Mouse (Mus musculus) intestine, embryonic 16.5 days (tissue): ENCODE data around the gene Sec24b. TPM values are rescaled to one million over a fixed set of nuclear protein-coding genes. Genes with fewer than 3 reads are reported as not detected.

Experiments
- ATAC-seq: fragments of 200-750 bp; cut with Nextera tagmentation; 2 replicates; pipeline ENCODE4 v1.8.0; 2017; ENCODE audit warnings: moderate TSS enrichment, moderate library complexity
- H3K27ac ChIP-seq: fragments of 300-500 bp; sonication (generic); 2 replicates; pipeline ENCODE4 v1.5.1; 2014; ENCODE audit warnings: mild to moderate bottlenecking, low read length
- H3K27me3 ChIP-seq: fragments of 300-500 bp; sonication (generic); replicated peaks from 2 replicates; pipeline ENCODE4 v1.6.1; 2014; ENCODE audit warnings: low read length, control low read depth, mixed read lengths; ENCODE audit not compliant: control insufficient read depth, insufficient read depth
- H3K36me3 ChIP-seq: fragments of 300-500 bp; sonication (generic); 2 replicates; pipeline ENCODE4 v1.6.1; 2014; ENCODE audit warnings: low read length, control low read depth; ENCODE audit not compliant: control insufficient read depth, insufficient read depth
- H3K4me1 ChIP-seq: fragments of 300-500 bp; sonication (generic); 2 replicates; pipeline ENCODE4 v1.6.1; 2014; ENCODE audit warnings: low read length, control low read depth, mixed read lengths; ENCODE audit not compliant: control insufficient read depth, insufficient read depth
- H3K4me2 ChIP-seq: fragments of 300-500 bp; sonication (generic); 2 replicates; pipeline ENCODE4 v1.6.1; 2014; ENCODE audit warnings: low read depth, low read length, control low read depth
- H3K4me3 ChIP-seq: fragments of 300-500 bp; sonication (generic); 2 replicates; pipeline ENCODE4 v1.5.1; 2014; ENCODE audit warnings: mild to moderate bottlenecking, low read length
- H3K9ac ChIP-seq: fragments of 300-500 bp; sonication (generic); 2 replicates; pipeline ENCODE4 v1.6.1; 2014; ENCODE audit warnings: low read depth, low read length
- H3K9me3 ChIP-seq: fragments of 300-500 bp; sonication (generic); 2 replicates; pipeline ENCODE4 v1.6.1; 2016; ENCODE audit warnings: low read length, control low read depth; ENCODE audit not compliant: control insufficient read depth
- WGBS: fragments of 180-500 bp; shearing (Covaris S2); extraction: QIAGEN DNeasy Blood & Tissue Kit; methylation state at CpG from one replicate; pipeline ENCODE4 v1.1.7; 2014; 5-methylcytosine and 5-hydroxymethylcytosine counted together
- polyA plus RNA-seq: library from polyadenylated mRNA; unstranded; fragments of >200 nt; fragmentation: Nextera tagmentation; extraction: Ambion mirVana; gene quantifications from 2 replicates; pipeline ENCODE4 v1.2.1, GENCODE M21; 2015

Sec24b gene
- 25.4 and 26.8 TPM in 2 replicates for polyA plus RNA-seq

GRCm38 (mm10) chr3:130061281-130061680 lies at the start of gene Sec24b:
Sec24b (minus strand) TSS chr3:130061553.
- peak within 1 kb of the TSS; percentile 69 for H3K4me2 ChIP-seq
- WGBS = 8% methylated on average over 12 of the region's 12 CpGs
- peaks cover 16% of the 10 kb centered on the region for H3K4me1 ChIP-seq
- H3K36me3 ChIP-seq = no peaks in the 10 kb centered on the region
- peak within 1 kb of the TSS; percentile 87 for H3K4me3 ChIP-seq
- no peaks in the 10 kb centered on the region for H3K9me3 ChIP-seq
- peak; percentile 24; the same call in 1 of the 2 replicates for ATAC-seq
- H3K27me3 ChIP-seq = no peaks in the 10 kb centered on the region
- peak within 1 kb of the TSS; percentile 96 for H3K9ac ChIP-seq
- peak within 1 kb of the TSS; percentile 98 for H3K27ac ChIP-seq

GRCm38 (mm10) chr3:130104471-130104870 lies 43.1 kb upstream of the Sec24b start:
- no peaks in the 10 kb centered on the region for H3K36me3 ChIP-seq
- H3K9ac ChIP-seq = no peak overlapping the region
- no peaks in the 10 kb centered on the region for H3K9me3 ChIP-seq
- 62% methylated on average over 9 of the region's 9 CpGs for WGBS
- H3K27me3 ChIP-seq = no peaks in the 10 kb centered on the region
- H3K27ac ChIP-seq = no peak overlapping the region
- no peaks in the 10 kb centered on the region for H3K4me1 ChIP-seq
- no peak for ATAC-seq
- H3K4me2 ChIP-seq = no peak overlapping the region
- no peak overlapping the region for H3K4me3 ChIP-seq

GRCm38 (mm10) chr3:130103486-130103885 lies 42.1 kb upstream of the Sec24b start:
- H3K4me1 ChIP-seq = no peaks in the 10 kb centered on the region
- H3K9me3 ChIP-seq = no peaks in the 10 kb centered on the region
- H3K9ac ChIP-seq = no peak overlapping the region
- no peaks in the 10 kb centered on the region for H3K36me3 ChIP-seq
- no peak overlapping the region for H3K27ac ChIP-seq
- WGBS = 80% methylated on average over 8 of the region's 8 CpGs
- no peak for ATAC-seq
- no peaks in the 10 kb centered on the region for H3K27me3 ChIP-seq
- H3K4me2 ChIP-seq = no peak overlapping the region
- H3K4me3 ChIP-seq = no peak overlapping the region

GRCm38 (mm10) chr3:130095160-130095781 lies 33.9 kb upstream of the Sec24b start:
- Histone ChIP-seq H3K4me1 (no peaks in the 10 kb centered on the region), H3K27ac (no peak overlapping the region), H3K4me3 (no peak overlapping the region), H3K4me2 (no peak overlapping the region), H3K9me3 (no peaks in the 10 kb centered on the region), H3K27me3 (no peaks in the 10 kb centered on the region), H3K9ac (no peak overlapping the region), H3K36me3 (no peaks in the 10 kb centered on the region)
- WGBS = 37% methylated on average over 5 of the region's 5 CpGs
- no peak for ATAC-seq

- H3K27ac ChIP-seq = no peak overlapping the region
- H3K9me3 ChIP-seq = no peaks in the 10 kb centered on the region
- H3K9ac ChIP-seq = no peak overlapping the region
- WGBS = 73% methylated on average over 5 of the region's 5 CpGs
- ATAC-seq = no peak
- no peaks in the 10 kb centered on the region for H3K4me1 ChIP-seq
- H3K27me3 ChIP-seq = no peaks in the 10 kb centered on the region
- H3K36me3 ChIP-seq = no peaks in the 10 kb centered on the region
- H3K4me2 ChIP-seq = no peak overlapping the region
- H3K4me3 ChIP-seq = no peak overlapping the region
Measured at GRCm38 (mm10) chr3:130094125-130094704, 32.9 kb upstream of the Sec24b start.

- WGBS = 76% methylated on average over 9 of the region's 9 CpGs
- Histone ChIP-seq H3K27me3 (no peaks in the 10 kb centered on the region), H3K4me3 (no peak overlapping the region), H3K4me2 (no peak overlapping the region), H3K36me3 (no peaks in the 10 kb centered on the region), H3K27ac (no peak overlapping the region), H3K9ac (no peak overlapping the region), H3K9me3 (no peaks in the 10 kb centered on the region), H3K4me1 (no peaks in the 10 kb centered on the region)
- ATAC-seq = no peak
Measured at GRCm38 (mm10) chr3:130090460-130090859, 29.1 kb upstream of the Sec24b start.

- Histone ChIP-seq H3K27ac (no peak overlapping the region), H3K27me3 (no peaks in the 10 kb centered on the region), H3K9ac (no peak overlapping the region), H3K4me2 (no peak overlapping the region), H3K9me3 (peaks cover 2% of the 10 kb centered on the region; the same call in 1 of the 2 replicates), H3K36me3 (no peaks in the 10 kb centered on the region), H3K4me3 (no peak overlapping the region), H3K4me1 (no peaks in the 10 kb centered on the region)
- ATAC-seq = no peak
- 88% methylated on average over 9 of the region's 9 CpGs for WGBS
Measured at GRCm38 (mm10) chr3:130088654-130089053, 27.3 kb upstream of the Sec24b start.

GRCm38 (mm10) chr3:130087466-130087865 lies 26.1 kb upstream of the Sec24b start:
- Histone ChIP-seq H3K4me2 (no peak overlapping the region), H3K27me3 (no peaks in the 10 kb centered on the region), H3K27ac (no peak overlapping the region), H3K4me3 (no peak overlapping the region), H3K9ac (no peak overlapping the region), H3K36me3 (no peaks in the 10 kb centered on the region), H3K4me1 (no peaks in the 10 kb centered on the region), H3K9me3 (peaks cover 2% of the 10 kb centered on the region; the same call in 1 of the 2 replicates)
- ATAC-seq = no peak
- 83% methylated on average over 9 of the region's 9 CpGs for WGBS

GRCm38 (mm10) chr3:130086372-130087080 lies 25.2 kb upstream of the Sec24b start:
- H3K9ac ChIP-seq = no peak overlapping the region
- H3K27ac ChIP-seq = no peak overlapping the region
- no peaks in the 10 kb centered on the region for H3K36me3 ChIP-seq
- H3K4me2 ChIP-seq = no peak overlapping the region
- ATAC-seq = no peak
- H3K4me3 ChIP-seq = no peak overlapping the region
- WGBS = 68% methylated on average over 13 of the region's 13 CpGs
- H3K9me3 ChIP-seq = peaks cover 2% of the 10 kb centered on the region; the same call in 1 of the 2 replicates
- H3K4me1 ChIP-seq = no peaks in the 10 kb centered on the region
- no peaks in the 10 kb centered on the region for H3K27me3 ChIP-seq
